Mouse (Mus musculus) erythroblast, embryonic 14.5 days (primary cell): ENCODE measurements around the gene Taf8.

Experiments used
- GATA1 ChIP-seq: IDR thresholded peaks from 2 replicates; pipeline ENCODE4 v1.6.1; 2012; ENCODE audit warnings: low read length, inconsistent platforms, mixed read lengths
- TAL1 ChIP-seq: IDR thresholded peaks from 3 replicates; pipeline ENCODE4 v1.6.1; 2012; ENCODE audit warnings: low read length, inconsistent platforms, mixed read lengths

DNA sequence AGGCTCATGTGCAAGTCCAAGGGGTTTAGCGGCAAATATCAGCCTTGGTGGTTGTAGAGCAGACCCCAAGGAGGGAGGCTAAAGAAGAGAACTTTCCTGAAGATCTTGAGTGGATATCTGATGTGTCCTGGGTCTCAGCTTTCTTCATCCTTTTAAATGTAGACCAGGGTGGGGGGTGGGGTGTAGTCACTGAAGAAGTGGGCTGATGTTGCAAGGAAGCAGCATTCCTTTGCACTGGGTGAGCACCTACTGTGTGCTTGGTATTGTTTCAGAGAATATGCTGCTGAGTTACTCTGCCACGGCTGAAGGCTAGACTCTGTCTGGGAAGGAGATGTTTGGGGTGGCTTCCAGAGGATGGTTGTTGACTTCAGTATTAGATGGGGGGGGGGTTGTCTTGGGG lies 3.5 kb upstream of the Taf8 start:
- TF ChIP-seq GATA1 (no peak), TAL1 (no peak)
